Mouse (Mus musculus): ENCODE data around the gene Pym1. TPM values are rescaled to one million over a fixed set of nuclear protein-coding genes. Genes with fewer than 3 reads are reported as not detected.

The Pym1 gene
- polyA plus RNA-seq, 1 experiment from 2014 or later: 27.1 TPM

GRCm38 (mm10) chr10:128742616-128743015 is 5.1 kb upstream of the Pym1 start:
- WGBS: 42% methylated on average over 2 of the region's 4 CpGs
- peak overlapping the region; percentile 80 for H3K4me2 ChIP-seq (ENCODE audit: low read depth, low read length)
- ATAC-seq (ENCODE audit: low read depth) (no peak), DNase-seq (ENCODE audit: low spot score) (peak; percentile 54)
- no peaks in the 10 kb centered on the region for H3K27me3 ChIP-seq (replicated peaks; ENCODE audit: control insufficient read depth, insufficient read depth, low read length)
- H3K4me3 ChIP-seq (ENCODE audit: low read depth, low read length): peak overlapping the region; percentile 59; the same call in 1 of the 2 replicates
- no peaks in the 10 kb centered on the region for H3K36me3 ChIP-seq (ENCODE audit: control insufficient read depth, insufficient read depth, low read length)
- H3K27ac ChIP-seq (replicated peaks; ENCODE audit: low read depth, low read length): peak overlapping the region; percentile 29
- peaks cover 20% of the 10 kb centered on the region; the same call in 1 of the 2 replicates for H3K4me1 ChIP-seq (ENCODE audit: control insufficient read depth, insufficient read depth, low read length)
- 0 out of 2 replicates have a peak overlapping the region, but pooled peaks have one; percentile 74 for H3K9ac ChIP-seq (ENCODE audit: low read depth, low read length)
- H3K9me3 ChIP-seq (ENCODE audit: control insufficient read depth, low read length): no peaks in the 10 kb centered on the region

DNA sequence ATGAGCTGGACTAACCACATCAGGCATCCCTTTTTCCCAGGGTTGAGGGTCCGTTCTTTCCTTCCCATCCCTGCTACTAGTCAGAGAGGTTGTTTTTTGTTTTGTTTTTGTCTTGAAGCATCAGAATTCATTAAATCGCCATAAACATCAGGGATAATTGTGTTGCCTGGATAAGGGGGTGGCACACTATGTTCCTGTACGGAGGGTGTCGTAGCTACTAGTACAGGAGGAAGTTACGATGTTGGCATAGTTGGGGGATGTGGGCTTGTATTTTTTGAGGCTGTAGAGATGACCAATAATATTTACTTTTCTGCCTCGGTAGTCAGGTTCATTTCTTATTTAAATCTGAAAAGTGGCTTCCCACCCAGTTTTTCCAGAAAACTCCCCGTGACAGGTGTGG is 4.5 kb upstream of the Pym1 start:
- Histone ChIP-seq H3K36me3 (ENCODE audit: control insufficient read depth, insufficient read depth, low read length) (no peaks in the 10 kb centered on the region), H3K9me3 (ENCODE audit: control insufficient read depth, low read length) (no peaks in the 10 kb centered on the region), H3K4me1 (ENCODE audit: control insufficient read depth, insufficient read depth, low read length) (peaks cover 20% of the 10 kb centered on the region; the same call in 1 of the 2 replicates), H3K9ac (ENCODE audit: low read depth, low read length) (peak overlapping the region; percentile 74), H3K27ac (replicated peaks; ENCODE audit: low read depth, low read length) (peak overlapping the region; percentile 75), H3K4me2 (ENCODE audit: low read depth, low read length) (peak overlapping the region; percentile 80), H3K4me3 (ENCODE audit: low read depth, low read length) (peak overlapping the region; percentile 59), H3K27me3 (replicated peaks; ENCODE audit: control insufficient read depth, insufficient read depth, low read length) (no peaks in the 10 kb centered on the region)
- ATAC-seq (ENCODE audit: low read depth): no peak
- WGBS: 7% methylated on average over 7 of the region's 7 CpGs
- peak; percentile 4 for DNase-seq (ENCODE audit: low spot score)

DNA sequence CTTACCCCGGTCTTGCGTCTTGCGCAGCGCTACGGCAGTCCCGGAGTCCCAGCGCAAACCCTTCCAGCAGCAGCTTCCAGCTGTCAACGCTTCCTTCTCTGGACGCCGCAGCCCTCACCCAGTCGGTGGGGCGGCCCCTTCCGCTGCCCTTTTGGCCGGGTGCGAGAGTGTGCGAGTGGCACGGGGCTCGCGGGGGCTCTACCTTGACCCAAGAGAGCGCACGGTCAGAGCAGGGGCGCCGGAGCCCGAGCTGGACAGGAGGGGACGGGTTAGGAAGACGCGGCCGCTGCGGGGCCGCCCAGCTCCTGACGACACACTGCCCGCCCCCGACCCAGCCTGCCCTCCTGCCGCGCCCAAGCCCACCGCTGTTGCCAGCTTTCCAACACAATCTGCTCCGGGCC is 3.9 kb upstream of the Pym1 start:
- peak overlapping the region; percentile 59 for H3K4me3 ChIP-seq (ENCODE audit: low read depth, low read length)
- peak overlapping the region; percentile 74 for H3K9ac ChIP-seq (ENCODE audit: low read depth, low read length)
- DNase-seq (ENCODE audit: low spot score) (peak; percentile 73), ATAC-seq (ENCODE audit: low read depth) (peak; percentile 41)
- H3K9me3 ChIP-seq (ENCODE audit: control insufficient read depth, low read length): no peaks in the 10 kb centered on the region
- no peaks in the 10 kb centered on the region for H3K36me3 ChIP-seq (ENCODE audit: control insufficient read depth, insufficient read depth, low read length)
- no peaks in the 10 kb centered on the region for H3K27me3 ChIP-seq (replicated peaks; ENCODE audit: control insufficient read depth, insufficient read depth, low read length)
- WGBS: 0% methylated on average over 14 of the region's 37 CpGs
- H3K4me1 ChIP-seq (ENCODE audit: control insufficient read depth, insufficient read depth, low read length): peaks cover 20% of the 10 kb centered on the region; the same call in 1 of the 2 replicates
- H3K4me2 ChIP-seq (ENCODE audit: low read depth, low read length): peak overlapping the region; percentile 80
- peak overlapping the region; percentile 75 for H3K27ac ChIP-seq (replicated peaks; ENCODE audit: low read depth, low read length)

DNA sequence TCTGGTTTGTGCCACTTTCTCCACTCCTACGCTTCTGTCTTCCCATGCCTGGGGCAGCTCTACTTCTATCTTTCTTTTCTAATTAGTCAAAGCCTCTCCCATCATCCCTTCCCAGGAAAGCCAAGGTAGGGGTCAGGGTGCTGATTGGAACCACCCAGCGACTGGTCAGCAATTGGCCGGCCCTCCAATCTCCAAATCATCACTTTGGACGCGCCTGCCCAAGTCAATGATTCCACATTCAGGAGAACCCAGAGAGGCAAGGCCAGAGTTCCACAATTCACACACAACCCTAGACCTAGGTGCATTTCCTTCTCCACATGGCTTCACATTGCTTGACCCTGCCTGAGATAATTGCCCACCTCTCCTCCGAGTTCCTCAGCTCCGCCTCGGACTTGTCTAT is 3.5 kb upstream of the Pym1 start:
- Histone ChIP-seq H3K4me2 (ENCODE audit: low read depth, low read length) (peak overlapping the region; percentile 80), H3K9me3 (ENCODE audit: control insufficient read depth, low read length) (no peaks in the 10 kb centered on the region), H3K27me3 (replicated peaks; ENCODE audit: control insufficient read depth, insufficient read depth, low read length) (no peaks in the 10 kb centered on the region), H3K4me3 (ENCODE audit: low read depth, low read length) (peak overlapping the region; percentile 59), H3K27ac (replicated peaks; ENCODE audit: low read depth, low read length) (peak overlapping the region; percentile 75), H3K4me1 (ENCODE audit: control insufficient read depth, insufficient read depth, low read length) (peaks cover 20% of the 10 kb centered on the region; the same call in 1 of the 2 replicates), H3K9ac (ENCODE audit: low read depth, low read length) (peak overlapping the region; percentile 74), H3K36me3 (ENCODE audit: control insufficient read depth, insufficient read depth, low read length) (no peaks in the 10 kb centered on the region)
- DNase-seq (ENCODE audit: low spot score): no peak
- 17% methylated on average over 8 of the region's 8 CpGs for WGBS
- no peak for ATAC-seq (ENCODE audit: low read depth)

GRCm38 (mm10) chr10:128744680-128745601 is 2.7 kb upstream of the Pym1 start, which contains the start of gene Dgka:
TSS of gene Dgka (minus strand) at chr10:128744855.
- H3K27me3 ChIP-seq (replicated peaks; ENCODE audit: control insufficient read depth, insufficient read depth, low read length): no peaks in the 10 kb centered on the region
- 22% methylated on average over 18 of the region's 18 CpGs for WGBS

GRCm38 (mm10) chr10:128745946-128746613 is 1.6 kb upstream of the Pym1 start:
- 90% methylated on average over 10 of the region's 10 CpGs for WGBS
- ATAC-seq (ENCODE audit: low read depth): no peak
- H3K27ac ChIP-seq (replicated peaks; ENCODE audit: low read depth, low read length): no peak overlapping the region

More at GRCm38 (mm10) chr10:128744680-128745601, 2.7 kb upstream of the Pym1 start, which contains the start of gene Dgka:
- ATAC-seq (ENCODE audit: low read depth) (no peak), DNase-seq (ENCODE audit: low spot score) (peak; percentile 41)
- H3K27ac ChIP-seq (replicated peaks; ENCODE audit: low read depth, low read length): peak within 1 kb of the TSS; percentile 75
- no peaks in the 10 kb centered on the region for H3K9me3 ChIP-seq (ENCODE audit: control insufficient read depth, low read length)
- peak within 1 kb of the TSS; percentile 80 for H3K4me2 ChIP-seq (ENCODE audit: low read depth, low read length)
- peaks cover 25% of the 10 kb centered on the region; the same call in 1 of the 2 replicates for H3K4me1 ChIP-seq (ENCODE audit: control insufficient read depth, insufficient read depth, low read length)
- peak within 1 kb of the TSS; percentile 74 for H3K9ac ChIP-seq (ENCODE audit: low read depth, low read length)
- peak within 1 kb of the TSS; percentile 59 for H3K4me3 ChIP-seq (ENCODE audit: low read depth, low read length)
- no peaks in the 10 kb centered on the region for H3K36me3 ChIP-seq (ENCODE audit: control insufficient read depth, insufficient read depth, low read length)

DNA sequence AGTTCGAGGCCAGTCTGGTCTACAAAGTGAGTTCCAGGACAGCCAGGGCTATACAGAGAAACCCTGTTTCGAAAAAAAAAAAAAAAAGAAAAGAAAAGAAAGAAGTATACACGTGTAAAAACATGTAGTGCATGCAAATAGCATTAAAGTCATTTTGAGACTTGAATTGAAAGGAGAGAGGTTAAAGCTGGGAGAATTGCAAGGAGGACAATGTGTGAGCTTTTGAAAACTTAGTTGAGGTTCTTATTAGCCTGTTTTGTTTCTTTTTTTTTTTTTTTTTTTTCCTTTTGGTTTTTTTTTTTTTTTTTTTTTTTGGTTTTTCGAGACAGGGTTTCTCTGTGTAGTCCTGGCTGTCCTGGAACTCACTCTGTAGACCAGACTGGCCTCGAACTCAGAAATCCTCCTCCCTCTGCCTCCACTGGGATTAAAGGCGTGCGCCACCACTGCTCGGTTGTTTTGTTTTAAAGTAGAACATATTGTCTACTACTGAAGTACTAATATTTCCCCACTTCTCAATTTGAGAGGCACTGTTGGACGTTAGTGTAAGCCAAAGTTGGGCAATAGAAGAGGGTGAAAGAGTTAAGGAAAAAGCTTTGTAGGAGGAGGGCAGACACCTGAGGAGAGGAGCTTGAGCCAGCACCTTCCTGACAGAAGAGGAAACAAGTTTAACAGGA is 580 bp upstream of the Pym1 start:
- H3K9me3 ChIP-seq (ENCODE audit: control insufficient read depth, low read length): no peaks in the 10 kb centered on the region
- H3K36me3 ChIP-seq (ENCODE audit: control insufficient read depth, insufficient read depth, low read length): no peaks in the 10 kb centered on the region
- peak overlapping the region; percentile 90 for H3K4me2 ChIP-seq (ENCODE audit: low read depth, low read length)
- H3K4me3 ChIP-seq (ENCODE audit: low read depth, low read length): peak overlapping the region; percentile 58
- H3K4me1 ChIP-seq (ENCODE audit: control insufficient read depth, insufficient read depth, low read length): peaks cover 25% of the 10 kb centered on the region; the same call in 1 of the 2 replicates
- peak overlapping the region; percentile 96 for H3K27ac ChIP-seq (replicated peaks; ENCODE audit: low read depth, low read length)
- DNase-seq (ENCODE audit: low spot score) (no peak), ATAC-seq (ENCODE audit: low read depth) (no peak)
- H3K9ac ChIP-seq (ENCODE audit: low read depth, low read length): peak overlapping the region; percentile 88
- 36% methylated on average over 9 of the region's 9 CpGs for WGBS
- no peaks in the 10 kb centered on the region for H3K27me3 ChIP-seq (replicated peaks; ENCODE audit: control insufficient read depth, insufficient read depth, low read length)

More at GRCm38 (mm10) chr10:128745946-128746613, 1.6 kb upstream of the Pym1 start:
- Histone ChIP-seq H3K9ac (ENCODE audit: low read depth, low read length) (no peak overlapping the region), H3K4me3 (ENCODE audit: low read depth, low read length) (no peak overlapping the region), H3K4me2 (ENCODE audit: low read depth, low read length) (no peak overlapping the region), H3K27me3 (replicated peaks; ENCODE audit: control insufficient read depth, insufficient read depth, low read length) (no peaks in the 10 kb centered on the region), H3K4me1 (ENCODE audit: control insufficient read depth, insufficient read depth, low read length) (peaks cover 25% of the 10 kb centered on the region; the same call in 1 of the 2 replicates), H3K9me3 (ENCODE audit: control insufficient read depth, low read length) (no peaks in the 10 kb centered on the region), H3K36me3 (ENCODE audit: control insufficient read depth, insufficient read depth, low read length) (no peaks in the 10 kb centered on the region)
- DNase-seq (ENCODE audit: low spot score): no peak

Data from embryonic facial prominence, embryonic 14.5 days (tissue).